Mouse (Mus musculus): ENCODE measurements around the gene Lrriq1. TPM values are rescaled to one million over a fixed set of nuclear protein-coding genes. Genes with fewer than 3 reads are reported as not detected.

The Lrriq1 gene
- total and polyA plus RNA-seq, 3 experiments, result not detected

GRCm38 (mm10) chr10:103141532-103141931, 94.6 kb downstream of the Lrriq1 start:
- dilution Hi-C loops (cut with MboI; ENCODE audit: extremely low pct_ligation_motif_present, extremely low pct_unique_long_range_greater_than_20kb, low sequenced_read_pairs), result no loop called here
- Histone ChIP-seq H3K4me1 (ENCODE audit: control insufficient read depth in 1 of 2, insufficient read depth in 2 of 2) (no peaks in the 10 kb centered on the region), H3K9ac (ENCODE audit: insufficient read depth, low read depth) (no peak overlapping the region), H3K4me2 (ENCODE audit: insufficient read depth, low read depth, poor library complexity, severe bottlenecking) (no peak overlapping the region), H3K79me2 (replicated peaks; ENCODE audit: control insufficient read depth, extremely low read depth, insufficient read depth, poor library complexity, severe bottlenecking) (no peaks in the 10 kb centered on the region), H3K27ac (ENCODE audit: insufficient read depth, low read depth) (no peak overlapping the region), H3K36me3 (replicated peaks in 1 of 2; ENCODE audit: control insufficient read depth in 1 of 2, insufficient read depth in 1 of 2, low read length in 1 of 2) (no peaks in the 10 kb centered on the region), H3K27me3 (replicated peaks) (no peaks in the 10 kb centered on the region), H3K4me3 (replicated peaks in 1 of 3; ENCODE audit: low read depth in 2 of 3, low read length in 2 of 3, poor library complexity in 1 of 3) (no peak overlapping the region), H3K9me3 (replicated peaks; ENCODE audit: low read length) (peaks cover 26% of the 10 kb centered on the region)
- TF ChIP-seq CTCF (conservative IDR thresholded peaks at IDR 0.05 in 1 of 2, IDR thresholded peaks at IDR 0.05 in 1 of 2; ENCODE audit: low read depth in 2 of 2, low read length in 2 of 2) (peak in 1 of 2 experiments; percentile 20; a peak in 2 of 4 replicates), RAD21 (IDR thresholded peaks at IDR 0.05; ENCODE audit: low read depth, low read length) (peak; percentile 25), MYC (IDR thresholded peaks at IDR 0.05; ENCODE audit: low read depth, low read length) (no peak)
- DNase-seq (ENCODE audit: extremely low read depth), result no peak
- in situ Hi-C loops (cut with MboI; ENCODE audit: low pct_ligation_motif_present, low pct_unique_long_range_greater_than_20kb, low sequenced_read_pairs), result no loop called here

GRCm38 (mm10) chr10:103140609-103141008, 95.5 kb downstream of the Lrriq1 start:
- TF ChIP-seq ELF1 (IDR thresholded peaks at IDR 0.05; ENCODE audit: low read depth, low read length) (no peak), ETS1 (conservative IDR thresholded peaks at IDR 0.05; ENCODE audit: low read depth, low read length) (no peak), MYC (IDR thresholded peaks at IDR 0.05; ENCODE audit: low read depth, low read length) (no peak), MAZ (IDR thresholded peaks at IDR 0.05; ENCODE audit: low read depth, low read length) (no peak), EP300 (IDR thresholded peaks at IDR 0.05; ENCODE audit: low read length) (no peak), HCFC1 (IDR thresholded peaks at IDR 0.05; ENCODE audit: low read depth, low read length) (no peak), ZC3H11A (IDR thresholded peaks at IDR 0.05; ENCODE audit: low read depth, low read length) (no peak)
- Histone ChIP-seq H3K27me3 (replicated peaks) (no peaks in the 10 kb centered on the region), H3K27ac (ENCODE audit: insufficient read depth, low read depth) (no peak overlapping the region), H3K9ac (ENCODE audit: insufficient read depth, low read depth) (no peak overlapping the region), H3K9me3 (replicated peaks; ENCODE audit: low read length) (peaks cover 22% of the 10 kb centered on the region), H3K4me1 (ENCODE audit: control insufficient read depth in 1 of 2, insufficient read depth in 2 of 2) (no peaks in the 10 kb centered on the region), H3K79me2 (replicated peaks; ENCODE audit: control insufficient read depth, extremely low read depth, insufficient read depth, poor library complexity, severe bottlenecking) (no peaks in the 10 kb centered on the region), H3K4me2 (ENCODE audit: insufficient read depth, low read depth, poor library complexity, severe bottlenecking) (no peak overlapping the region), H3K4me3 (replicated peaks in 1 of 3; ENCODE audit: low read depth in 2 of 3, low read length in 2 of 3, poor library complexity in 1 of 3) (no peak overlapping the region), H3K36me3 (replicated peaks in 1 of 2; ENCODE audit: control insufficient read depth in 1 of 2, insufficient read depth in 1 of 2, low read length in 1 of 2) (no peaks in the 10 kb centered on the region)
- no peak for DNase-seq (ENCODE audit: extremely low read depth)
- in situ Hi-C loops (cut with MboI; ENCODE audit: low pct_ligation_motif_present, low pct_unique_long_range_greater_than_20kb, low sequenced_read_pairs) (no loop called here), dilution Hi-C loops (cut with MboI; ENCODE audit: extremely low pct_ligation_motif_present, extremely low pct_unique_long_range_greater_than_20kb, low sequenced_read_pairs) (no loop called here)

DNA sequence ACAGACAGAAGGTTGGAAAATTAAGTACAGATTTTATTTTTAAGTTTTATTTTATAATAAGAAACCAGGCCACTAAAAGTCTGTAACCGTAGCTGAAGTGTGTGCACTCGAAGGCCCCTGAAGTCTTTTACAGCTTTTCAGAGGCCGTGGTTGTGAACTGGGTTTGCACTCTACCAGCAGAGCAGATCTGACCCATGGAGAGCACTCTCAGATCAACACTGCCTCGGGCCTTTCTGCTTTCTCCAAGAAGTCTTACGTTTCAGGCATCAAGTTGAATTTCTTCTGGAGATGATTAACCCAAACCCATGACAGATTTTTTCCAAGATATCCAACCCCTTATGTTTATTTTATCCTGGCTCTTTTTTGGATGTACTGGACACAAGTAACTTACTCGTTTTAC, 121.5 kb downstream of the Lrriq1 start:
- H3K4me3 ChIP-seq (replicated peaks in 1 of 3; ENCODE audit: low read depth in 2 of 3, low read length in 2 of 3, poor library complexity in 1 of 3), result no peak overlapping the region
- H3K4me1 ChIP-seq (ENCODE audit: control insufficient read depth in 1 of 2, insufficient read depth in 2 of 2), result no peaks in the 10 kb centered on the region
- dilution Hi-C loops (cut with MboI; ENCODE audit: extremely low pct_ligation_motif_present, extremely low pct_unique_long_range_greater_than_20kb, low sequenced_read_pairs), result no loop called here
- H3K9ac ChIP-seq (ENCODE audit: insufficient read depth, low read depth), result no peak overlapping the region
- in situ Hi-C loops (cut with MboI; ENCODE audit: low pct_ligation_motif_present, low pct_unique_long_range_greater_than_20kb, low sequenced_read_pairs), result no loop called here
- no peak for DNase-seq (ENCODE audit: extremely low read depth)
- no peak for TF ChIP-seq POLR2AphosphoS2 (IDR thresholded peaks at IDR 0.05; ENCODE audit: low read depth, low read length)
- TF ChIP-seq ELF1 (IDR thresholded peaks at IDR 0.05; ENCODE audit: low read depth, low read length), result no peak
- no peak for TF ChIP-seq RAD21 (IDR thresholded peaks at IDR 0.05; ENCODE audit: low read depth, low read length)
- no peak for TF ChIP-seq E2F4 (IDR thresholded peaks at IDR 0.05; ENCODE audit: insufficient replicate concordance, low read depth, low read length)
- no peak for TF ChIP-seq TCF12 (IDR thresholded peaks at IDR 0.05; ENCODE audit: low read depth, low read length)
- TF ChIP-seq ETS1 (conservative IDR thresholded peaks at IDR 0.05; ENCODE audit: low read depth, low read length), result no peak
- TF ChIP-seq NELFE (IDR thresholded peaks at IDR 0.05; ENCODE audit: low read depth, low read length), result no peak
- no peak for TF ChIP-seq CTCF (conservative IDR thresholded peaks at IDR 0.05 in 1 of 2, IDR thresholded peaks at IDR 0.05 in 1 of 2; ENCODE audit: low read depth in 2 of 2, low read length in 2 of 2)
- peaks cover 17% of the 10 kb centered on the region for H3K9me3 ChIP-seq (replicated peaks; ENCODE audit: low read length)
- no peaks in the 10 kb centered on the region for H3K27me3 ChIP-seq (replicated peaks)
- no peak overlapping the region for H3K4me2 ChIP-seq (ENCODE audit: insufficient read depth, low read depth, poor library complexity, severe bottlenecking)
- no peaks in the 10 kb centered on the region for H3K79me2 ChIP-seq (replicated peaks; ENCODE audit: control insufficient read depth, extremely low read depth, insufficient read depth, poor library complexity, severe bottlenecking)
- no peak overlapping the region for H3K27ac ChIP-seq (ENCODE audit: insufficient read depth, low read depth)
- H3K36me3 ChIP-seq (replicated peaks in 1 of 2; ENCODE audit: control insufficient read depth in 1 of 2, insufficient read depth in 1 of 2, low read length in 1 of 2), result no peaks in the 10 kb centered on the region

Data from CH12.LX (cell line).